Mouse (Mus musculus): ENCODE results near the gene Ppat. TPM values are rescaled to one million over a fixed set of nuclear protein-coding genes. Genes with fewer than 3 reads are reported as not detected.

The Ppat gene
- polyA plus RNA-seq, 1 experiment from 2014 or later = 15.5 TPM

DNA sequence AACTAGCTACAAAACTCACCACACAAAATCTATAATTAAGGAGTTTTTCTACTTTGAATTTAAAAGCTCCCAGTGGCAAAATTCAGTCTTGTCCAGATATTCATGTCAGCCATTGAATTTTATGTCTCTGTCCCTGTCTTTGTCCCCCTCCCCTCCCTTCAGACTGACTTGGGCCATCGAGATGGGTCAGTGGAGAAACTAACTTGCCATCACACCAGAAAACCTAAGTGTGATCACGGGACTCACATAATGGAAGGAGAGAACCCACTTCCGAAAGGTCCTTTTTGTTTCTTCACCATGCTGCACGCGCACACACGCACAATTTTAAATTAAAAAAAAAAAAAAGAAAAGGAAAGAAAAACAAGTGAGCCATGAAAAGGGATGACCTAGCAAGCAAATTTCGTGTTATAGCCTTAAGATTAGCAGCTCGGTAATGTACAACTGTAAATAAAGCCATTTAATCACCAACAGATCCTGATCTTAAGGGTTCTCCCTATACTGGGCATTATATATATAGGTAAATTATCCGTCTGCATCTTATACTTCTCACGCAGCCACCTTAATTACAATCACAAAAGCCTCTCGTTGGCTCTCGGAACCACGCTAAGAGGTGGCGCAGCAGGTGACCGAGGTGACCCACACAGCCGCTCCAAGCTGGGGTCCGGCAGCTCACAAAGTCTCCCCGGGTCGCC, 46.5 kb downstream of the Ppat start:
- Histone ChIP-seq H3K4me1 (replicated peaks; ENCODE audit: control insufficient read depth, insufficient read depth, low read length) (peaks cover 7% of the 10 kb centered on the region), H3K36me3 (ENCODE audit: control insufficient read depth, insufficient read depth) (no peaks in the 10 kb centered on the region), H3K27me3 (replicated peaks; ENCODE audit: control insufficient read depth, insufficient read depth, low read length) (no peaks in the 10 kb centered on the region), H3K4me3 (replicated peaks; ENCODE audit: low read length) (peak overlapping the region; percentile 89), H3K4me2 (ENCODE audit: low read length) (peak overlapping the region; percentile 54), H3K27ac (ENCODE audit: low read length) (peak overlapping the region; percentile 88), H3K9ac (replicated peaks; ENCODE audit: low read depth, low read length) (peak overlapping the region; percentile 87), H3K9me3 (ENCODE audit: control insufficient read depth, low read length) (no peaks in the 10 kb centered on the region)
- 2% methylated on average over 19 of the region's 19 CpGs for WGBS
- peak; percentile 61 for ATAC-seq

DNA sequence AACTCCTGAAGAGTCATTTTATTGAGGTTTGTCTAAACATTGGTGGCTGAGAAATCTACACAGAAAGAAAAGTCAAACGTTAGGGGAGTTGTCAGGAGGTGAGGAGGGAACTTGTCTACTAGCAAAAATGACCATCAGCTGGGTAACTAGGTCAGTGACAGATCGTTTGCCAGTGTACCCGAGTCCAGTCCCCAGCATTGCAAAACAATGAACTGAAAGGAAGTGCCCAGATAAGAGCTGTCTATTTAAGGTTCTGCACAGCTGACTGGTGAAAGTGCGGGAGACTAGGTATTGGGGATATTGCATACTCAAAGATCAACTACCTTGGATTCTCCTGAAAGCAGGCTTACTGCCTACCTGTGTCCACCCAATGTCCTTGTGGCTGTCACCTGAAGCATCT, 49.2 kb downstream of the Ppat start:
- H3K27me3 ChIP-seq (replicated peaks; ENCODE audit: control insufficient read depth, insufficient read depth, low read length) = no peaks in the 10 kb centered on the region
- no peaks in the 10 kb centered on the region for H3K36me3 ChIP-seq (ENCODE audit: control insufficient read depth, insufficient read depth)
- no peak overlapping the region for H3K4me2 ChIP-seq (ENCODE audit: low read length)
- 87% methylated on average over 4 of the region's 4 CpGs for WGBS
- no peak overlapping the region for H3K9ac ChIP-seq (replicated peaks; ENCODE audit: low read depth, low read length)
- H3K9me3 ChIP-seq (ENCODE audit: control insufficient read depth, low read length) = no peaks in the 10 kb centered on the region
- peaks cover 7% of the 10 kb centered on the region for H3K4me1 ChIP-seq (replicated peaks; ENCODE audit: control insufficient read depth, insufficient read depth, low read length)
- no peak overlapping the region for H3K4me3 ChIP-seq (replicated peaks; ENCODE audit: low read length)
- H3K27ac ChIP-seq (ENCODE audit: low read length) = no peak overlapping the region
- ATAC-seq = no peak

- H3K36me3 ChIP-seq (ENCODE audit: control insufficient read depth, insufficient read depth) = peaks cover 8% of the 10 kb centered on the region
Measured at GRCm38 (mm10) chr5:76893084-76893483, 58.3 kb downstream of the Ppat start.

DNA sequence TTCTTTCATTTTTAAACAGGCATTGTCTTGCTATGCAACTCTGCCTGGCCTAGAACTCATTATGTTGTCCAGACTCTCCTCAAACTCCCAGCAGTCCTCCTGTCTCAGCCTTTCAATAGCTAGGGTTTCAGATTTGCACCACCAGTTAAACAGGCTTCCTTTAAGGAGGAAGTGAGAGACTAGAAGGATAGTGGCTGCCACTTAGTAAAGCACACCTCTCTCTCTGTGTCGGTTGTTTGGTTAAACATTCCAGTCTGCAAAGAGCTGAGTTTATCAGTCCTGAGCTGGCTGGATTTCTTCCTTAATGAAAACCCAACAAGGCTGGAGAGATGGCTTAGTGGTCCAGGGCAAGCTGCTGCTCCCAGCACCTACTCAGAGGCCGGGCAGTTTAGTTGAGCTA, 58.8 kb downstream of the Ppat start:
- H3K27me3 ChIP-seq (replicated peaks; ENCODE audit: control insufficient read depth, insufficient read depth, low read length) = no peaks in the 10 kb centered on the region
- peaks cover 10% of the 10 kb centered on the region for H3K36me3 ChIP-seq (ENCODE audit: control insufficient read depth, insufficient read depth)
- H3K9ac ChIP-seq (replicated peaks; ENCODE audit: low read depth, low read length) = no peak overlapping the region
- no peak overlapping the region for H3K27ac ChIP-seq (ENCODE audit: low read length)
- ATAC-seq = no peak
- H3K4me2 ChIP-seq (ENCODE audit: low read length) = no peak overlapping the region
- no peak overlapping the region for H3K4me3 ChIP-seq (replicated peaks; ENCODE audit: low read length)
- no peaks in the 10 kb centered on the region for H3K9me3 ChIP-seq (ENCODE audit: control insufficient read depth, low read length)
- 91% methylated on average over 2 of the region's 2 CpGs for WGBS
- H3K4me1 ChIP-seq (replicated peaks; ENCODE audit: control insufficient read depth, insufficient read depth, low read length) = no peaks in the 10 kb centered on the region

More at GRCm38 (mm10) chr5:76893084-76893483, 58.3 kb downstream of the Ppat start:
- 100% methylated on average over 2 of the region's 2 CpGs for WGBS
- Histone ChIP-seq H3K9me3 (ENCODE audit: control insufficient read depth, low read length) (no peaks in the 10 kb centered on the region), H3K9ac (replicated peaks; ENCODE audit: low read depth, low read length) (no peak overlapping the region), H3K4me2 (ENCODE audit: low read length) (no peak overlapping the region), H3K4me1 (replicated peaks; ENCODE audit: control insufficient read depth, insufficient read depth, low read length) (no peaks in the 10 kb centered on the region), H3K4me3 (replicated peaks; ENCODE audit: low read length) (no peak overlapping the region), H3K27me3 (replicated peaks; ENCODE audit: control insufficient read depth, insufficient read depth, low read length) (no peaks in the 10 kb centered on the region), H3K27ac (ENCODE audit: low read length) (no peak overlapping the region)
- no peak for ATAC-seq

DNA sequence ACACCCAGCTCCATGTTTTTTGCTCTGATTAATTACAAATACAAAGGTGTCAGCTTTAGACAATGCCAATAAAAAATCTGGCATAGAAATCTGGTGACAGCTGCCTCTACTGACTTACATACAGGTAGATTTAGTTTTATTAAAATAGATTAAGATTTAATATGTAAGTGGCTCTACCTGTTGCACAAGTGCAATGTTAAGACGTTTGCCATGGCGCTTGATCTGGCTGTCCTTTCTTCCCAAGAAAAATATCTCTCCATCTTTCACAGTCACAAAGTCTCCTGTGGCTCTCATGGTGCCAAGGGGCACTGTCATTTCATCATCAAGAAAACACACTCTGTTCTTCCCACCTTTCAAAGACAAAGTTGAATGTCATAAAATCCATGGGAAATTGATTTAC, 64.4 kb downstream of the Ppat start:
- 97% methylated on average over 2 of the region's 2 CpGs for WGBS
- Histone ChIP-seq H3K27ac (ENCODE audit: low read length) (no peak overlapping the region), H3K36me3 (ENCODE audit: control insufficient read depth, insufficient read depth) (peaks cover 18% of the 10 kb centered on the region), H3K4me3 (replicated peaks; ENCODE audit: low read length) (no peak overlapping the region), H3K4me2 (ENCODE audit: low read length) (no peak overlapping the region), H3K9ac (replicated peaks; ENCODE audit: low read depth, low read length) (no peak overlapping the region), H3K9me3 (ENCODE audit: control insufficient read depth, low read length) (no peaks in the 10 kb centered on the region), H3K27me3 (replicated peaks; ENCODE audit: control insufficient read depth, insufficient read depth, low read length) (no peaks in the 10 kb centered on the region), H3K4me1 (replicated peaks; ENCODE audit: control insufficient read depth, insufficient read depth, low read length) (no peaks in the 10 kb centered on the region)
- ATAC-seq = no peak

- 91% methylated on average over 1 of the region's 1 CpGs for WGBS
Measured at GRCm38 (mm10) chr5:76884107-76884506, 67.3 kb downstream of the Ppat start.

GRCm38 (mm10) chr5:76876106-76876758, 75.1 kb downstream of the Ppat start:
- H3K27me3 ChIP-seq (replicated peaks; ENCODE audit: control insufficient read depth, insufficient read depth, low read length) = no peaks in the 10 kb centered on the region
- H3K9me3 ChIP-seq (ENCODE audit: control insufficient read depth, low read length) = no peaks in the 10 kb centered on the region
- ATAC-seq = no peak
- peaks cover 26% of the 10 kb centered on the region for H3K36me3 ChIP-seq (ENCODE audit: control insufficient read depth, insufficient read depth)
- no peaks in the 10 kb centered on the region for H3K4me1 ChIP-seq (replicated peaks; ENCODE audit: control insufficient read depth, insufficient read depth, low read length)
- no peak overlapping the region for H3K27ac ChIP-seq (ENCODE audit: low read length)
- WGBS = 91% methylated on average over 25 of the region's 25 CpGs
- H3K4me2 ChIP-seq (ENCODE audit: low read length) = no peak overlapping the region
- H3K4me3 ChIP-seq (replicated peaks; ENCODE audit: low read length) = no peak overlapping the region
- H3K9ac ChIP-seq (replicated peaks; ENCODE audit: low read depth, low read length) = no peak overlapping the region

More at GRCm38 (mm10) chr5:76884107-76884506, 67.3 kb downstream of the Ppat start:
- ATAC-seq = no peak
- H3K27me3 ChIP-seq (replicated peaks; ENCODE audit: control insufficient read depth, insufficient read depth, low read length) = no peaks in the 10 kb centered on the region
- H3K9me3 ChIP-seq (ENCODE audit: control insufficient read depth, low read length) = no peaks in the 10 kb centered on the region
- H3K4me3 ChIP-seq (replicated peaks; ENCODE audit: low read length) = no peak overlapping the region
- no peak overlapping the region for H3K9ac ChIP-seq (replicated peaks; ENCODE audit: low read depth, low read length)
- H3K4me1 ChIP-seq (replicated peaks; ENCODE audit: control insufficient read depth, insufficient read depth, low read length) = no peaks in the 10 kb centered on the region
- peaks cover 16% of the 10 kb centered on the region for H3K36me3 ChIP-seq (ENCODE audit: control insufficient read depth, insufficient read depth)
- no peak overlapping the region for H3K4me2 ChIP-seq (ENCODE audit: low read length)
- no peak overlapping the region for H3K27ac ChIP-seq (ENCODE audit: low read length)

DNA sequence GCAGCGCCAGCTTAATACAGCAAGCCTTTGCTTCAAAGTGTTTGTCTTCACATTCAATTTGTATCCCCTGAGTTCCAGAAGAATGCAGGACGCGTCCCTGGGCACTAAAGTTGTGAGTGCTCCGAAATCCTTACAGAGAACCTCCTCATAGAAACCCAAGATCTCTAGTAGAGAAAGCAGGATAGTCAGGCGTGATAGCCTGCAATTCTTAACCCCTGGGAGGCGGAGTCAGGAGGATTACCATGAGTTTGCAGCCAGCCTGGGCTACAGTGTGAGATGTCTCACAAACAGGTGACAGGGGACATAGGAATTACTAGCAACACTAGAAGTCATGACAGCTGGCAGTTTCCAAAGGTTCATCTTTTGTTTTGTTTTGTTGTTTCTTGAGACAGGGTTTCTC, 81.8 kb downstream of the Ppat start:
- no peak overlapping the region for H3K4me2 ChIP-seq (ENCODE audit: low read length)
- H3K27me3 ChIP-seq (replicated peaks; ENCODE audit: control insufficient read depth, insufficient read depth, low read length) = no peaks in the 10 kb centered on the region
- no peak overlapping the region for H3K4me3 ChIP-seq (replicated peaks; ENCODE audit: low read length)
- H3K4me1 ChIP-seq (replicated peaks; ENCODE audit: control insufficient read depth, insufficient read depth, low read length) = no peaks in the 10 kb centered on the region
- no peak for ATAC-seq
- no peaks in the 10 kb centered on the region for H3K9me3 ChIP-seq (ENCODE audit: control insufficient read depth, low read length)
- H3K27ac ChIP-seq (ENCODE audit: low read length) = no peak overlapping the region
- H3K9ac ChIP-seq (replicated peaks; ENCODE audit: low read depth, low read length) = no peak overlapping the region
- peaks cover 31% of the 10 kb centered on the region for H3K36me3 ChIP-seq (ENCODE audit: control insufficient read depth, insufficient read depth)
- WGBS = 53% methylated on average over 6 of the region's 6 CpGs

DNA sequence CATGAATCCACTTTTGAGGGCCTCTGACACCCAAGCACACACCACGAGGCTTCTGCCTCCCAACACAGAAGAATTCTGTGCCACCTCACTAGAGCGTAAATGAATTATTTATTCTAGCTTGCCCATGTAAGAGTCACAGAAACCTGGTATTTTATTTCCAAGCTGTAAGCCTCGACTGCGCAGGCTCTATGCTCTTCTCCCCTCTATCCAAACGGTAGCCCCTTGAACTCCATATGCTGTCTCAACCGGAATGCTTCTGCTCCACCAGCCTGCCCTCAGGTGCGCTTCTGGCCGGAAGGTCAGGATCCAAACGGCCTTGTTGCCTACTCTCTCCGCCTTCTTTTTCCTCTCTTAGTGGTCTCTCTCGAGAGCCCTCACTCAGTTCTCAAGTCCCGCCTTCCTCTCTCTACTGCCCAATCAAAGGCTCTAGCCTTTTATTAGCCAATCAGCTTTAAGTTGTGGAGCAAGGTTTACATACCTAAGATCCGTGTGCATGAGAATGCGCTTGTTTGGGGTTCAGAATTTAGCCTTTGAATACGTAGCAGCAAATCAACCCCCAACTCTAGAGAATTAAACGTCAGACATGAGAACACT, 82.6 kb downstream of the Ppat start:
- Histone ChIP-seq H3K4me3 (replicated peaks; ENCODE audit: low read length) (0 out of 2 replicates have a peak overlapping the region, but pooled peaks have one; percentile 3), H3K36me3 (ENCODE audit: control insufficient read depth, insufficient read depth) (peaks cover 29% of the 10 kb centered on the region), H3K9me3 (ENCODE audit: control insufficient read depth, low read length) (no peaks in the 10 kb centered on the region), H3K4me2 (ENCODE audit: low read length) (peak overlapping the region; percentile 8), H3K9ac (replicated peaks; ENCODE audit: low read depth, low read length) (no peak overlapping the region), H3K4me1 (replicated peaks; ENCODE audit: control insufficient read depth, insufficient read depth, low read length) (no peaks in the 10 kb centered on the region), H3K27me3 (replicated peaks; ENCODE audit: control insufficient read depth, insufficient read depth, low read length) (no peaks in the 10 kb centered on the region), H3K27ac (ENCODE audit: low read length) (no peak overlapping the region)
- peak; percentile 73 for ATAC-seq
- WGBS = 28% methylated on average over 16 of the region's 16 CpGs

All from forebrain, embryonic 16.5 days (tissue).